Comparison of ENCODE assay signal across 8 mouse cellular contexts in genomic region chr2:11331528-11332446, GRCm38 (mm10).
DNase-seq lines count a peak whose midpoint lies in the region; ATAC-seq and TF ChIP-seq lines count a peak whose summit lies in the region.

No protein-coding gene starts in this region.

- no peak overlapping the region for H3K4me3 ChIP-seq in ES-E14 (ENCODE audit: insufficient read depth in 1 of 2, low read depth in 1 of 2, low read length in 2 of 2, poor library complexity in 1 of 2, severe bottlenecking in 1 of 2)
- no peak overlapping the region for H3K4me3 ChIP-seq in forebrain, embryonic 12.5 days (replicated peaks)
- no peak overlapping the region for H3K4me3 ChIP-seq in lung, adult 2 months (replicated peaks; ENCODE audit: extremely low read depth, low read depth, low read length)

- no peak overlapping the region for H3K4me2 ChIP-seq in forebrain, embryonic 12.5 days

- no peak for TF ChIP-seq POLR2A in lung, adult 2 months (IDR thresholded peaks at IDR 0.05; ENCODE audit: borderline replicate concordance, extremely low read depth, low read depth, low read length)

- TF ChIP-seq CTCF in lung, adult 2 months (IDR thresholded peaks at IDR 0.05; ENCODE audit: insufficient read depth, low read length) = peak; percentile 84

- ATAC-seq in forebrain, embryonic 12.5 days (ENCODE audit: low FRiP score) = peak; percentile 83; the same call in 1 of the 2 replicates
- peak; percentile 58 for ATAC-seq in neutrophil, adult 5-6 weeks (ENCODE audit: extremely low read depth, insufficient number of reproducible peaks, low FRiP score, poor library complexity, severe bottlenecking)

- 0 out of 2 replicates have a peak, but pooled peaks cover 13% of the 10 kb centered on the region for H3K27me3 ChIP-seq in forebrain, embryonic 12.5 days

- no peaks in the 10 kb centered on the region for H3K9me3 ChIP-seq in ES-E14 (ENCODE audit: control insufficient read depth, insufficient read depth, low read depth, low read length)
- H3K9me3 ChIP-seq in forebrain, embryonic 12.5 days = no peaks in the 10 kb centered on the region

- in situ Hi-C loops in ES-E14 (cut with MboI; ENCODE audit: low sequenced_read_pairs in 2 of 2, unreplicated experiment in 2 of 2) = loop anchor here (25.0 kb wide), 1 partner anchor 206 kb away; no protein-coding TSS in a partner anchor

- no peaks in the 10 kb centered on the region for H3K4me1 ChIP-seq in ES-E14 (ENCODE audit: control insufficient read depth in 2 of 2, insufficient read depth in 2 of 2, low read length in 2 of 2, poor library complexity in 1 of 2)
- no peaks in the 10 kb centered on the region for H3K4me1 ChIP-seq in forebrain, embryonic 12.5 days
- no peaks in the 10 kb centered on the region for H3K4me1 ChIP-seq in lung, adult 2 months (ENCODE audit: control insufficient read depth, insufficient read depth, low read length)

- H3K36me3 ChIP-seq in ES-E14 (ENCODE audit: control insufficient read depth, insufficient read depth, low read length, poor library complexity, severe bottlenecking) = no peaks in the 10 kb centered on the region
- H3K36me3 ChIP-seq in forebrain, embryonic 12.5 days (replicated peaks) = no peaks in the 10 kb centered on the region

- 25% methylated on average over 11 of the region's 11 CpGs for WGBS in forebrain, embryonic 12.5 days
- 21% methylated on average over 11 of the region's 11 CpGs for WGBS in lung, adult 2 months

- no peak overlapping the region for H3K27ac ChIP-seq in ES-E14 (ENCODE audit: insufficient read depth, low read depth, low read length, poor library complexity, severe bottlenecking)
- H3K27ac ChIP-seq in forebrain, embryonic 12.5 days = no peak overlapping the region

- H3K9ac ChIP-seq in ES-E14 (ENCODE audit: insufficient read depth, low read depth, low read length, poor library complexity, severe bottlenecking) = no peak overlapping the region
- no peak overlapping the region for H3K9ac ChIP-seq in forebrain, embryonic 12.5 days

- peak; percentile 68 for DNase-seq in ES-E14 (ENCODE audit: low read depth, low spot score)
- DNase-seq in c-Kit-positive CD71-positive TER-119-negative erythroid progenitor cells, embryonic 14.5 days (ENCODE audit: low read depth) = peak; percentile 59
- peak; percentile 77 for DNase-seq in heart, postnatal 4 days
- peak; percentile 30 to 81 for DNase-seq in layer of hippocampus, adult 18-20 months (ENCODE audit: low spot score in 2 of 2)
- peak; percentile 57 for DNase-seq in lung, adult 2 months
- DNase-seq in thymus, postnatal 0 days (ENCODE audit: low spot score) = peak; percentile 87

TF ChIP-seq in ES-E14, 5 proteins besides CTCF, POLR2A, EP300 and RAD21:
- TF ChIP-seq ZC3H11A (IDR thresholded peaks at IDR 0.05; ENCODE audit: borderline replicate concordance, low read depth, low read length) (peak; percentile 88), HCFC1 (IDR thresholded peaks at IDR 0.05; ENCODE audit: borderline replicate concordance, insufficient read depth, low read length) (no peak)
